Mouse (Mus musculus) natural killer cell, adult 2 months (primary cell): ENCODE data around the gene Kcnb1.

ENCODE experiments used
- DNase-seq, 2 experiments: peaks; one replicate each; pipeline ENCODE4 v3.0.0; 2022; ENCODE audit warnings: low spot score in 2 of 2

Kcnb1 gene

DNA sequence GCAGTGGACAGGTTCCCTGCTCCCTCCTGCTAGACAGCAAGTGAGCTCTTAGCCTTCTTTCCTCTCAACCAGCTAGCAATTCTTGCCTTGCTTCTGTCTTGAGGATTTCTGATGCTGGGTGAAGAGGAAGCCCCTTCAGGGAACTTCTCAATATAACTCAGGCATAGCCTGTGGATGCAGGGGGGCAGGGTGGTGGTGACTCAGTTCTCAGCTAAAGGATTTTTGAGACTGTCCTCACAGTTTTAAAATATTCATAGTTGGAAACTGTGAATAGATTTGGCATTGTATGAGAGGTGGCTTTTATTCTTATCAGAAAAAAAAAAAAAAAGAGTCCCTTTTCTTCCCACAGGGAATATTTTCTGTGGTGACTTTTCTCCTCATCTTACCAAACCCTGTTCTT lies 129.2 kb downstream of the Kcnb1 start:
- DNase-seq, result no peak

GRCm38 (mm10) chr2:167060360-167060759 lies 129.6 kb downstream of the Kcnb1 start:
- no peak for DNase-seq

DNA sequence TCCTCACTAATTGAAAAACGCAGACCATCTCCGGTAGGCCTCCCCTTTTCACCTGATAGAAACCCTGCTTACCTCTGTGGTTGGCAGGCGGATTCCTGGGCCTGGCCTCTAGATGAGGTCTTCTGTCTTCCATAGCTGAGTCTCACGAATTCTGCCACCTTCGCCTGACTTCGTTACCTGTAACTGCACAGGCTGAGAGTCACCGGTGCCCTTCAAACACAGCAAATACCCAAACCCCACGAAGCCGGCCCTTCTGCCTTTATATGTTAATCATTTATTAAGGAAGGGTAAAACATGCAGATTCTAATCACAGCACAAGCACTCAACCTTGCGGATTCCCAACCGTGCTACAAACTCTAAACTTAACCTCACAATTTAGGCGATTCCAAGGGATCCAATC lies 130.0 kb downstream of the Kcnb1 start:
- no peak for DNase-seq

DNA sequence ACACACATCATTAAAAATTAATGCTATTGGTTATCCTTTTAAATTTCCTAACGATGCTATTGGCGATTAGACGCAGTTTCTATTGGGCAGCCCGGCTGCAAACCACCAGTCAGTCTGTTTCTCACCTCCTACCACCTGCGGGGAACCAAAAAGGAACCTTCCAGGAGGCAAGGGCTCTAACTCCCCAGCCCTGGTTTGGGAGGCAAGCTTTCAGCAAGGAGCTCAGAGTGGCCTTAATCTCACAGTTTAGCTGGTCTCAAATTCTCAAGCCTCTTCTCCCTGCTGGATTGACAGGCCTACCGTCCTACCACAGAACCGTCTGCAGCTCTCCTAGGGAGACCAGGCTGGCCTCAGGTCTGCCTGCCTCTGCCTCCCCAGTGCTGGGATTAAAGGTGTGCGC lies 130.4 kb downstream of the Kcnb1 start:
- DNase-seq, result no peak

DNA sequence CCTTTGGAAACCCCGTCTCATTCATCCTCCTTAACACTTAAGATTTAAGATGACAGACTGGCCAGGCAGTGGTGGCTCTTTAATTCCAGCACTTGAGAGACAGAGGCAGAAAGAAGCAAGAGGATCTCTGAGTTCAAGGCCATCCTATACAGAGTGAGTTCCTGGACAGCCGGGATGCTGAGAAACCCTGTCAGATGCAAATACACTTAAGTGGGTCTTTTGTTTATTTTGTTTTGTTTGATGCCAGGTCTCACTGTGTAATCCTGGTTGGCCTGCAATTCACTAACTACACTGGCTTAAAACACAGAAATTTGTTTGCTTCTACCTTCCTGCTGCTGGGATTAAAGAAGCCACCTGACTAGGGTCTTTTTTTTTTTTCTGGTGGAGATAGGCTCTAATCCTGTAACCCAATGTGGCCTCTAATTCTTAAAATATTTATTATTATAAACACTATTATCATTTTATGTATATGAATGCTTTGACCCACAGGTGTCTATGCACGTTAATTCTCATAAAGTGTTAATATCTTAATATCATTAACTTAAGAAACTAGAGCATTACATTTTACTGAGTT lies 131.1 kb downstream of the Kcnb1 start:
- no peak for DNase-seq

DNA sequence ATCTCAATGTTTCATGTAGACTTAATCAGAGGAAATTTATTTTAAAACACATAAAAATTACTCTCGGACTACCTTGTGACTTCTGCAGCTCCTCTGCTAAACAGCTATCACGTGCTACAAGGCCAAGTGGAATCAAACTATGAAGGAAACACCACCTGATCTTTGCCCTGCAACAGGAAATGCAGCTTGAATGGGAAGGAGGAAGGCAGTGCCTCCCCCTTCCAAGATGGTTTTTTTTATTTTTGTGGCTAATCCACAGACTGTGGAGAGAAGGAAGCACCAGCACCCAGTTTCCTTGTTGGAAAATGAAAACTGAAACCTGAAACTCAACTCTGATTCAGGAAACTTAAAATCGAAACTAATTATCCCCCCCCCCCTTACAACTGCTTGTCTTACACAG lies 131.8 kb downstream of the Kcnb1 start:
- no peak for DNase-seq

- no peak for DNase-seq
Measured at GRCm38 (mm10) chr2:167056942-167057323, 133.0 kb downstream of the Kcnb1 start.

DNA sequence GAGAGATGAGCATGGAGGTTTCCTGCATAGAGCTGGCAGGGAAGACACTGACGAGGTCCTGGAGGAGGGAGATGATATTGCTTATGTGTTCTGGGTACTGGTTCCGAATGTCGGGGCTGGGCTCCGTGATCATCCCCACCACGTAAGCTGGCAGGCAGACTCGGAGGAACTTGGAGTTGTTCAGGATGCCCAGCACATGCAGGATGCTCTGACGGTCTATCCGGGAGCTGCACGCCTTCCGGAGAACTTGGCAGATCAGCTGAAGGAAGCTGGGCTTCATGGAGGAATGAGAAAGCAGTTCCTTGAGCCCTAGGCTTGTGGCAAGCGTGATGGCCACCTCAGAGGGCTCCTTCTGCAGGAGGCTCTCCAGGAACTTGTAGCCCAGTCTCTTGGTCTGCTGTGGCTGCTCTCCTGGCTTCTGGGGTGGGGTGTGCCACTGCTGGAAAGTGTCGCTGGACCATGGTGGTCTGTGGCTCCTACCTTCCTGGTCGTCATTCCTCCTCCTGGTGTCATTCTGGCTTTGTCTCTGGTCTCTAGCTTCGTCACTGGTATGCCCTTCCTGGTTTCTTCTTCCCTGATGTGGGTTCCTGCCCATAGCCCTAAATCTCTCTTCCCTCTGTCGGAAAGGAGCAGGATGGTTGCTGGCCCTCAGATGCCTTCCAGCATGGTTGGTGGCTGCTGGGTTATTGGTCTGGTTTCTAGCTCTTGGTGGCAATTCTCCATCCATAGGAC lies 133.6 kb downstream of the Kcnb1 start:
- DNase-seq, result no peak

DNA sequence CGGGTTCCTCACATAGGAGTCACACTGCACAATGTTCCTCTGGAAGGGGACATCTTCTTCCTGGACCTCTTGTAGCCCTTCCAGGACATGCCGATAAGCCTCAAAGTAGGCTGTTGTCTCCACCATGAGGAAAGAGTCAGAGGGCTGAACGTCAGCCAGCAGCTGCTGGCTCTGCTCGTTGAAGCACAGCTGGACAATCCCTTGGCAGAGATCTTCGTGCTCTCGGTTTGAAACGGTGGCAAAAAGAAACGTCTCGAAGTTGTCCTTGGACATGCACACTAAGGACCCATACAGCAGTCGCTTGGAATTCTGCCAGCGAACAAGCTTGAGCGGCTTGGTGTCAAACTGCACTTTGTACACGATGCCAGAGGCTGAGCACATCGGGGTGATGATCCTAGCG lies 134.6 kb downstream of the Kcnb1 start:
- no peak for DNase-seq

DNA sequence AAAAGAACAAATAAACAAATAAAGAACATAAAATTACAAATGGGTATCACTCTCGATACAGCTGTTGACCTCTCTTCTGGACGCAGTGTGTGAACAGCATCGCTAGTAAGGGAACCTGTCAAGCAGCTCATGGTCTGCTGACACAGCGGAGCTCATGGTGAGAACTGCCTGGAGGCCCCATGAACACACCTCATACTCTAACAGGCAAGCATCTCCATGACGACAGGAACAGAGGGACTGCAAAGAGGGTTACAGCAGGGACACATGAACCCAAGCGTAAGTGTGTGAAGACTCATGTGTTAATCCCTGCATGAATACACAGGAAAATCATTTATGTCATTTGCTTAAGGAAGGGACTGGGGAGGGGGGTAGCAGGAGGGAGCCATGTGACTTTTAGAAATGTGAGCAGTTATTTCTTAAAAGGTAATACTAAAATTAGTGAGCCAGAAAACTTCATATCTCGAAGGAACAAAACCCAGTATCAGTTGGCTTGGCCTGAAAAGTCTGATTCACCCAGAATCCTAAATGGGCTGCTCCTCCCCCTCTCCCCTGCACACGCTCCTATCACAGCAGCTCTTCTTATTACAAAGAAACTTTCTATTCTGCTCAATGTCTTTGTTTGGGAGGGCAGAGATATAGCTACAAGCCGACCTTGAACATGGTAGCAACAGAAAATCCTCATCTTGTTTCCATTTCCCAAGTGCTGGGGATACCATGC lies 136.7 kb downstream of the Kcnb1 start:
- DNase-seq, result no peak

DNA sequence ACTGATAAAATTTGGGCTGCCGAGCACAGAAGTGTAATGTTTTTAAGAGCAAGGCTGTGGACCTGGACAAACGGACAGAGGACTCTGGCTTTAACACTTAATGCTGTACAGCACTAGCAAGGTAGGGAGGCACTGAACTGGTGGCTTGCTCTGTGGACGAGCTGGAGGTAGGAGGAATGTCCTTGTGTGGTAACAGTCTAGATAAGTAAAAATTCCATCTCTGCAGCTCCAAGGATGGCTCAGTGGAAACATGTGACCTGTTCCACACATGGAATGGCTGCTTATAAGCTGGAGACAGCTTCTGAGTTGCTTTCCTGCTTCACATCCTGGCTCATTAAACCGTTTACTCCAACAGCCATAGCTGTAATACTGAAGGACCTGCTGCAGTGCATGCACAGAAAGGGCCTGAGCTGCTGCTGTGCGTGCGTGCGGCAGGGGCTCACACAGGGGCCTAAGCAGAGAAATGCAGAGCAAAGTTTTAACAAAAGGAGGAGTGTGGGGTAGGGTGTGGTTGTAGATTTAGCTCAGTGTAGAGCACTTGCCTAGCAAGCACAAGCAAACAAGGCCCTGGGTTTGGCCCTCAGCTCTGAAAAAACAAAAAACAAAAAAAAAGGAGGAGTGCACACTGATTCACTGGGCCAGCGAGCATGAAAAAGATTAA lies 141.1 kb downstream of the Kcnb1 start:
- DNase-seq, result no peak

DNA sequence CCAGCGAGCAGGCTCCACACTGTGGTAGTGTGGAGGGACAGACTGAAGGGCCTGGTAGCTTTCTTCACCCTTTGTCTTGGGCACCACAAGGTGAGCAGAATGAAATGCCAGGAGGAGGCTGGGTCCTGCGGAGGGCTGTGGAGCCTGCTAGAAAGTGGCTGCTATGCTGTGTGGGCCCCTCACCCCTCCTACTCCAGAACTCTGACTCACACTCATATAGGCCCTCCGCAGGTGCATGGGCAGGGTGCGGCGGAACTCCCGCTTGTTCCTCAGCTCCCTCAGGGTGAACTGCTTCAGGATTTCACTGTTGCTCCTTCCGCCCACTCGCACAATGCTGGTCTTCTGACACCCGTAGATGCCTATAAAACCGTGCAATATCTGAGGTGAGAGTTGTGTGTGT lies 141.7 kb downstream of the Kcnb1 start:
- DNase-seq, result no peak
